Mouse (Mus musculus): ENCODE data around the gene Tmem161a. TPM values are rescaled to one million over a fixed set of nuclear protein-coding genes. Genes with fewer than 3 reads are reported as not detected.

Gene Tmem161a
- total and polyA plus RNA-seq, 2 experiments from 2014 or later = 132 to 155 TPM

- Histone ChIP-seq H3K4me3 (ENCODE audit: low read depth, low read length) (no peak overlapping the region), H3K4me2 (ENCODE audit: low read depth, low read length) (no peak overlapping the region), H3K27me3 (ENCODE audit: control insufficient read depth, insufficient read depth, low read length) (peaks cover 13% of the 10 kb centered on the region), H3K36me3 (replicated peaks; ENCODE audit: control insufficient read depth, insufficient read depth, low read length) (no peaks in the 10 kb centered on the region), H3K9ac (replicated peaks; ENCODE audit: low read depth, low read length) (no peak overlapping the region), H3K27ac (ENCODE audit: low read depth) (no peak overlapping the region), H3K4me1 (ENCODE audit: control insufficient read depth, insufficient read depth) (no peaks in the 10 kb centered on the region), H3K9me3 (replicated peaks; ENCODE audit: control insufficient read depth, low read length) (no peaks in the 10 kb centered on the region)
- 77% methylated on average over 3 of the region's 3 CpGs for WGBS
- ATAC-seq (ENCODE audit: insufficient read depth, low read depth) (no peak), DNase-seq (ENCODE audit: low spot score) (no peak)
- TF ChIP-seq EP300 (IDR thresholded peaks at IDR 0.05; ENCODE audit: low read depth) (no peak), CTCF (IDR thresholded peaks at IDR 0.05; ENCODE audit: low read depth) (no peak)
These were observed 8.8 kb upstream of the Tmem161a start for GRCm38 (mm10) chr8:70163316-70163715.

GRCm38 (mm10) chr8:70166504-70167110 lies 5.5 kb upstream of the Tmem161a start:
- H3K27me3 ChIP-seq (ENCODE audit: control insufficient read depth, insufficient read depth, low read length) = peaks cover 13% of the 10 kb centered on the region
- peak; percentile 69 for DNase-seq (ENCODE audit: low spot score)
- H3K4me3 ChIP-seq (ENCODE audit: low read depth, low read length) = peak overlapping the region; percentile 18; the same call in 1 of the 2 replicates
- H3K9ac ChIP-seq (replicated peaks; ENCODE audit: low read depth, low read length) = no peak overlapping the region
- H3K4me2 ChIP-seq (ENCODE audit: low read depth, low read length) = peak overlapping the region; percentile 50
- H3K27ac ChIP-seq (ENCODE audit: low read depth) = no peak overlapping the region
- ATAC-seq (ENCODE audit: insufficient read depth, low read depth) = peak; percentile 86
- no peaks in the 10 kb centered on the region for H3K9me3 ChIP-seq (replicated peaks; ENCODE audit: control insufficient read depth, low read length)
- 2% methylated on average over 19 of the region's 21 CpGs for WGBS
- no peaks in the 10 kb centered on the region for H3K36me3 ChIP-seq (replicated peaks; ENCODE audit: control insufficient read depth, insufficient read depth, low read length)
- TF ChIP-seq CTCF (IDR thresholded peaks at IDR 0.05; ENCODE audit: low read depth) = peak; percentile 93
- no peak for TF ChIP-seq EP300 (IDR thresholded peaks at IDR 0.05; ENCODE audit: low read depth)
- H3K4me1 ChIP-seq (ENCODE audit: control insufficient read depth, insufficient read depth) = no peaks in the 10 kb centered on the region

- no peak overlapping the region for H3K9ac ChIP-seq (replicated peaks; ENCODE audit: low read depth, low read length)
- peaks cover 16% of the 10 kb centered on the region for H3K4me1 ChIP-seq (ENCODE audit: control insufficient read depth, insufficient read depth)
- peaks cover 11% of the 10 kb centered on the region for H3K27me3 ChIP-seq (ENCODE audit: control insufficient read depth, insufficient read depth, low read length)
- no peak for DNase-seq (ENCODE audit: low spot score)
- H3K27ac ChIP-seq (ENCODE audit: low read depth) = no peak overlapping the region
- no peaks in the 10 kb centered on the region for H3K9me3 ChIP-seq (replicated peaks; ENCODE audit: control insufficient read depth, low read length)
- no peak for TF ChIP-seq CTCF (IDR thresholded peaks at IDR 0.05; ENCODE audit: low read depth)
- no peak overlapping the region for H3K4me2 ChIP-seq (ENCODE audit: low read depth, low read length)
- WGBS = 68% methylated on average over 3 of the region's 3 CpGs
- no peaks in the 10 kb centered on the region for H3K36me3 ChIP-seq (replicated peaks; ENCODE audit: control insufficient read depth, insufficient read depth, low read length)
- H3K4me3 ChIP-seq (ENCODE audit: low read depth, low read length) = no peak overlapping the region
- no peak for ATAC-seq (ENCODE audit: insufficient read depth, low read depth)
These were observed 2.0 kb upstream of the Tmem161a start for GRCm38 (mm10) chr8:70170116-70170515.

GRCm38 (mm10) chr8:70170748-70171147 lies 1.4 kb upstream of the Tmem161a start:
- WGBS = 78% methylated on average over 3 of the region's 3 CpGs
- TF ChIP-seq EP300 (IDR thresholded peaks at IDR 0.05; ENCODE audit: low read depth) (no peak), CTCF (IDR thresholded peaks at IDR 0.05; ENCODE audit: low read depth) (no peak)

GRCm38 (mm10) chr8:70171240-70171639 lies 916 bp upstream of the Tmem161a start:
- no peak overlapping the region for H3K4me2 ChIP-seq (ENCODE audit: low read depth, low read length)
- TF ChIP-seq EP300 (IDR thresholded peaks at IDR 0.05; ENCODE audit: low read depth) = no peak
- TF ChIP-seq CTCF (IDR thresholded peaks at IDR 0.05; ENCODE audit: low read depth) = no peak
- no peak for ATAC-seq (ENCODE audit: insufficient read depth, low read depth)
- peaks cover 16% of the 10 kb centered on the region for H3K4me1 ChIP-seq (ENCODE audit: control insufficient read depth, insufficient read depth)
- no peak for DNase-seq (ENCODE audit: low spot score)
- no peaks in the 10 kb centered on the region for H3K9me3 ChIP-seq (replicated peaks; ENCODE audit: control insufficient read depth, low read length)
- H3K9ac ChIP-seq (replicated peaks; ENCODE audit: low read depth, low read length) = no peak overlapping the region
- no peak overlapping the region for H3K4me3 ChIP-seq (ENCODE audit: low read depth, low read length)
- WGBS = 85% methylated on average over 7 of the region's 7 CpGs
- H3K27ac ChIP-seq (ENCODE audit: low read depth) = no peak overlapping the region
- H3K36me3 ChIP-seq (replicated peaks; ENCODE audit: control insufficient read depth, insufficient read depth, low read length) = no peaks in the 10 kb centered on the region
- H3K27me3 ChIP-seq (ENCODE audit: control insufficient read depth, insufficient read depth, low read length) = 0 out of 2 replicates have a peak, but pooled peaks cover under 1% of the 10 kb centered on the region

More at GRCm38 (mm10) chr8:70170748-70171147, 1.4 kb upstream of the Tmem161a start:
- peaks cover 5% of the 10 kb centered on the region; the same call in 1 of the 2 replicates for H3K27me3 ChIP-seq (ENCODE audit: control insufficient read depth, insufficient read depth, low read length)
- no peaks in the 10 kb centered on the region for H3K36me3 ChIP-seq (replicated peaks; ENCODE audit: control insufficient read depth, insufficient read depth, low read length)
- DNase-seq (ENCODE audit: low spot score) (no peak), ATAC-seq (ENCODE audit: insufficient read depth, low read depth) (no peak)
- H3K27ac ChIP-seq (ENCODE audit: low read depth) = no peak overlapping the region
- H3K4me2 ChIP-seq (ENCODE audit: low read depth, low read length) = no peak overlapping the region
- H3K4me3 ChIP-seq (ENCODE audit: low read depth, low read length) = no peak overlapping the region
- H3K9ac ChIP-seq (replicated peaks; ENCODE audit: low read depth, low read length) = no peak overlapping the region
- H3K4me1 ChIP-seq (ENCODE audit: control insufficient read depth, insufficient read depth) = peaks cover 16% of the 10 kb centered on the region
- H3K9me3 ChIP-seq (replicated peaks; ENCODE audit: control insufficient read depth, low read length) = no peaks in the 10 kb centered on the region

GRCm38 (mm10) chr8:70173320-70173719 lies 1.2 kb downstream of the Tmem161a start:
- peak overlapping the region; percentile 35; the same call in 1 of the 2 replicates for H3K27ac ChIP-seq (ENCODE audit: low read depth)
- no peaks in the 10 kb centered on the region for H3K9me3 ChIP-seq (replicated peaks; ENCODE audit: control insufficient read depth, low read length)
- ATAC-seq (ENCODE audit: insufficient read depth, low read depth) = no peak
- H3K4me3 ChIP-seq (ENCODE audit: low read depth, low read length) = no peak overlapping the region
- 0 out of 2 replicates have a peak overlapping the region, but pooled peaks have one; percentile 73 for H3K4me2 ChIP-seq (ENCODE audit: low read depth, low read length)
- WGBS = 63% methylated on average over 5 of the region's 5 CpGs
- peaks cover 16% of the 10 kb centered on the region for H3K4me1 ChIP-seq (ENCODE audit: control insufficient read depth, insufficient read depth)
- peak; percentile 35 for DNase-seq (ENCODE audit: low spot score)
- H3K9ac ChIP-seq (replicated peaks; ENCODE audit: low read depth, low read length) = no peak overlapping the region
- peaks cover 7% of the 10 kb centered on the region for H3K36me3 ChIP-seq (replicated peaks; ENCODE audit: control insufficient read depth, insufficient read depth, low read length)
- no peaks in the 10 kb centered on the region for H3K27me3 ChIP-seq (ENCODE audit: control insufficient read depth, insufficient read depth, low read length)
- TF ChIP-seq EP300 (IDR thresholded peaks at IDR 0.05; ENCODE audit: low read depth) = no peak
- TF ChIP-seq CTCF (IDR thresholded peaks at IDR 0.05; ENCODE audit: low read depth) = no peak

All from heart, postnatal 0 days (tissue).